Mouse (Mus musculus) right cerebral cortex, adult 2 months (tissue): ENCODE data around the gene Dynlt1b.
A peak's percentile ranks its signal among the peaks of the same experiment; 100 is the strongest.
"Not testable (repeated sequence)": the region's sequence is repeated elsewhere in the genome, so short reads cannot be mapped to it uniquely, and the experiment has no call there.

Source experiments
- DNase-seq, 2 experiments: peaks; one replicate each; pipeline ENCODE4 v3.0.0; 2021 to 2022; ENCODE audit warnings: low spot score in 2 of 2

Gene Dynlt1b

GRCm38 (mm10) chr17:6429945-6430344 lies at the start of gene Dynlt1b:
Dynlt1b (plus strand) TSS chr17:6430112.
- DNase-seq, result peak; percentile 100

- not testable (repeated sequence) for DNase-seq
Measured at GRCm38 (mm10) chr17:6380182-6380841, 49.6 kb upstream of the Dynlt1b start.

GRCm38 (mm10) chr17:6381071-6381682 lies 48.7 kb upstream of the Dynlt1b start:
- not testable (repeated sequence) for DNase-seq

GRCm38 (mm10) chr17:6386927-6387326 lies 43.0 kb upstream of the Dynlt1b start:
- not testable (repeated sequence) for DNase-seq

GRCm38 (mm10) chr17:6387380-6387911 lies 42.5 kb upstream of the Dynlt1b start:
- not testable (repeated sequence) for DNase-seq

- not testable (repeated sequence) for DNase-seq
Measured at GRCm38 (mm10) chr17:6389463-6389862, 40.4 kb upstream of the Dynlt1b start.

GRCm38 (mm10) chr17:6390731-6391130 lies 39.2 kb upstream of the Dynlt1b start:
- not testable (repeated sequence) for DNase-seq

- DNase-seq, result not testable (repeated sequence)
Measured at GRCm38 (mm10) chr17:6391736-6392135, 38.2 kb upstream of the Dynlt1b start.

GRCm38 (mm10) chr17:6392473-6393340 lies 37.2 kb upstream of the Dynlt1b start:
- not testable (repeated sequence) for DNase-seq

- not testable (repeated sequence) for DNase-seq
Measured at GRCm38 (mm10) chr17:6398079-6398478, 31.8 kb upstream of the Dynlt1b start.

- not testable (repeated sequence) for DNase-seq
Measured at GRCm38 (mm10) chr17:6398816-6399215, 31.1 kb upstream of the Dynlt1b start.

- DNase-seq, result peak in 1 of 2 experiments; percentile 11
Measured at GRCm38 (mm10) chr17:6399281-6400096, 30.4 kb upstream of the Dynlt1b start.

GRCm38 (mm10) chr17:6400097-6400489 lies 29.8 kb upstream of the Dynlt1b start:
- DNase-seq, result not testable (repeated sequence)

- not testable (repeated sequence) for DNase-seq
Measured at GRCm38 (mm10) chr17:6404493-6404892, 25.4 kb upstream of the Dynlt1b start.

- DNase-seq, result not testable (repeated sequence)
Measured at GRCm38 (mm10) chr17:6406972-6407371, 22.9 kb upstream of the Dynlt1b start.

- not testable (repeated sequence) for DNase-seq
Measured at GRCm38 (mm10) chr17:6410713-6411213, 19.1 kb upstream of the Dynlt1b start.

GRCm38 (mm10) chr17:6417118-6417517 lies 12.8 kb upstream of the Dynlt1b start:
- DNase-seq, result not testable (repeated sequence)

GRCm38 (mm10) chr17:6420557-6420956 lies 9.4 kb upstream of the Dynlt1b start:
- not testable (repeated sequence) for DNase-seq

- DNase-seq, result not testable (repeated sequence)
Measured at GRCm38 (mm10) chr17:6421547-6422326, 8.2 kb upstream of the Dynlt1b start.

GRCm38 (mm10) chr17:6422370-6422769 lies 7.5 kb upstream of the Dynlt1b start:
- not testable (repeated sequence) for DNase-seq
